ENCODE assay signal across 10 mouse cellular contexts in the genomic region with DNA sequence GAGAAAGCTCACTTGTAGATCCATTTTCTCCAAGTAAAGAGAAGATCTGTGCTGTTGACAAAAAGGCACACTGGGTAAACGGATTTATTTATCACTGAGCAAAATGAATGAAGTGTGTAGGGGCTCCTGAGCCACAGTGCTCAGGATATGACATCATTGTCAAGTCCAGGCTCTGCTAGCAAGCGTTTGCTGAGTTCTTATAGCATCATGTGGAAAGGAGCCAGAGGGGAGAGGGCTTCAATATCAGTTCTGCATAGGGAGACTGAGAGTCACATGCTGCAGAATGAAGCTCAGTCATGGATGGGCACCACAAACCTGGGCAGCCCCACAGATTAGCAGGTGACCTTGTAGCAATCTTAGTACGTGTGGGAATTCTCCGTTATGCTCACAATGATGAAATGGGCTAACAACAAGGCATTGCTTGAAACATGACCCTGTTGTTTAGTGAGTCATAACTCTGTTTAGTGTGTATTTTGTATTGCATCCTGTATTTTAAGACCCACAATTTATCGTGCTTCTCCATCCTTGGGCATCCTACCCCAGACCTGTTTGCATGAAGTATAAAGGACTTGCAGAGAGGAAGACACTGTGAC.
A peak's percentile ranks its signal among the peaks of the same experiment; 100 is the strongest.
DNase-seq lines count a peak whose midpoint lies in the region; ATAC-seq and TF ChIP-seq lines count a peak whose summit lies in the region.
"Had no signal": no experiment of that assay in that cellular context is flagged by ENCODE, and none has a peak within 500 bp of the region (broad histone marks: within the 10 kb centered on the region; RNA-seq: fewer than 3 reads in every experiment).

No protein-coding gene starts in this region.

- peaks cover 20% of the 10 kb centered on the region for H3K4me1 ChIP-seq in heart, embryonic 12.5 days (replicated peaks)
- peaks cover 8% of the 10 kb centered on the region; the same call in 1 of the 2 replicates for H3K4me1 ChIP-seq in stomach, embryonic 15.5 days
- no peaks in the 10 kb centered on the region for H3K4me1 ChIP-seq in stomach, postnatal 0 days (replicated peaks; ENCODE audit: control insufficient read depth, insufficient read depth)
- 0 out of 2 replicates have a peak, but pooled peaks cover 5% of the 10 kb centered on the region for H3K4me1 ChIP-seq in hindbrain, postnatal 0 days (ENCODE audit: insufficient read depth, low read length)
- no peaks in the 10 kb centered on the region for H3K4me1 ChIP-seq in thymus, adult 2 months (replicated peaks; ENCODE audit: control insufficient read depth, insufficient read depth, low read length)

- H3K27me3 ChIP-seq in heart, embryonic 12.5 days (replicated peaks), result no peaks in the 10 kb centered on the region
- H3K27me3 ChIP-seq in stomach, embryonic 15.5 days (replicated peaks), result no peaks in the 10 kb centered on the region
- H3K27me3 ChIP-seq in stomach, postnatal 0 days (ENCODE audit: control insufficient read depth, insufficient read depth, low read length), result no peaks in the 10 kb centered on the region
- no peaks in the 10 kb centered on the region for H3K27me3 ChIP-seq in hindbrain, postnatal 0 days (ENCODE audit: insufficient read depth, low read length)
- H3K27me3 ChIP-seq in thymus, adult 2 months (ENCODE audit: control insufficient read depth, insufficient read depth, low read length), result no peaks in the 10 kb centered on the region
- H3K27me3 ChIP-seq: limb, embryonic 12.5 days had no signal

- DNase-seq in heart, adult 9 months (ENCODE audit: low spot score in 2 of 2), result no peak
- DNase-seq in stomach, postnatal 0 days (ENCODE audit: low spot score), result no peak
- peak; percentile 23 for DNase-seq in hindbrain, postnatal 0 days (ENCODE audit: low spot score)
- DNase-seq in frontal cortex, postnatal 36 days (ENCODE audit: low spot score in 2 of 2), result no peak
- no peak for DNase-seq in thymus, adult 2 months
- DNase-seq in urinary bladder, postnatal 4 days (ENCODE audit: low spot score in 2 of 2), result no peak
- DNase-seq: kidney, postnatal 14 days had no signal

- no peak for TF ChIP-seq EP300 in stomach, postnatal 0 days (optimal IDR thresholded peaks at IDR 0.05)

- H3K9me3 ChIP-seq in heart, embryonic 12.5 days (replicated peaks), result peaks cover 3% of the 10 kb centered on the region
- H3K9me3 ChIP-seq in stomach, embryonic 15.5 days, result no peaks in the 10 kb centered on the region
- no peaks in the 10 kb centered on the region for H3K9me3 ChIP-seq in stomach, postnatal 0 days (ENCODE audit: control insufficient read depth, low read length)
- no peaks in the 10 kb centered on the region for H3K9me3 ChIP-seq in hindbrain, postnatal 0 days (ENCODE audit: low read length)
- H3K9me3 ChIP-seq: limb, embryonic 12.5 days had no signal

- H3K4me3 ChIP-seq in heart, embryonic 12.5 days, result no peak overlapping the region
- no peak overlapping the region for H3K4me3 ChIP-seq in stomach, embryonic 15.5 days (replicated peaks)
- H3K4me3 ChIP-seq in stomach, postnatal 0 days (ENCODE audit: low read depth, low read length), result no peak overlapping the region
- H3K4me3 ChIP-seq in hindbrain, postnatal 0 days (ENCODE audit: low read length), result no peak overlapping the region
- H3K4me3 ChIP-seq in thymus, adult 2 months (ENCODE audit: control insufficient read depth, insufficient read depth, low read length), result no peak overlapping the region
- H3K4me3 ChIP-seq: limb, embryonic 12.5 days had no signal

- ATAC-seq in heart, embryonic 12.5 days (ENCODE audit: insufficient number of reproducible peaks, low FRiP score), result peak; percentile 44; the same call in 1 of the 2 replicates
- ATAC-seq in stomach, embryonic 15.5 days (ENCODE audit: insufficient read depth, low FRiP score, low read depth), result no peak
- ATAC-seq in stomach, postnatal 0 days (ENCODE audit: low FRiP score, low TSS enrichment), result no peak
- ATAC-seq in hindbrain, postnatal 0 days, result peak; percentile 28

- H3K4me2 ChIP-seq in heart, embryonic 12.5 days, result no peak overlapping the region
- H3K4me2 ChIP-seq in stomach, embryonic 15.5 days, result no peak overlapping the region
- H3K4me2 ChIP-seq in stomach, postnatal 0 days (replicated peaks; ENCODE audit: low read depth), result no peak overlapping the region
- H3K4me2 ChIP-seq in hindbrain, postnatal 0 days (ENCODE audit: low read depth, low read length), result no peak overlapping the region
- H3K4me2 ChIP-seq: limb, embryonic 12.5 days had no signal

- WGBS in heart, embryonic 12.5 days, result 49% methylated on average over 5 of the region's 5 CpGs
- WGBS in stomach, embryonic 15.5 days, result 59% methylated on average over 5 of the region's 5 CpGs
- WGBS in stomach, postnatal 0 days, result 69% methylated on average over 5 of the region's 5 CpGs
- 53% methylated on average over 5 of the region's 5 CpGs for WGBS in hindbrain, postnatal 0 days
- 84% methylated on average over 5 of the region's 5 CpGs for WGBS in thymus, adult 2 months

- no peak for TF ChIP-seq CTCF in stomach, postnatal 0 days (IDR thresholded peaks at IDR 0.05; ENCODE audit: low read depth)
- no peak for TF ChIP-seq CTCF in hindbrain, postnatal 0 days (IDR thresholded peaks at IDR 0.05; ENCODE audit: low read depth)
- TF ChIP-seq CTCF in thymus, adult 2 months (IDR thresholded peaks at IDR 0.05; ENCODE audit: borderline replicate concordance, control insufficient read depth, extremely low read depth, insufficient read depth, low read length, poor library complexity), result no peak

- H3K27ac ChIP-seq in heart, embryonic 12.5 days (ENCODE audit: poor library complexity, severe bottlenecking), result peak overlapping the region; percentile 74
- peak overlapping the region; percentile 0; the same call in 1 of the 2 replicates for H3K27ac ChIP-seq in stomach, embryonic 15.5 days
- H3K27ac ChIP-seq in stomach, postnatal 0 days (replicated peaks), result no peak overlapping the region
- H3K27ac ChIP-seq in hindbrain, postnatal 0 days, result peak overlapping the region; percentile 12
- no peak overlapping the region for H3K27ac ChIP-seq in thymus, adult 2 months (ENCODE audit: control insufficient read depth, insufficient read depth, low read length)
- H3K27ac ChIP-seq: limb, embryonic 12.5 days had no signal

- TF ChIP-seq POLR2A in thymus, adult 2 months (IDR thresholded peaks at IDR 0.05; ENCODE audit: control insufficient read depth, extremely low read depth, insufficient read depth, low read length, poor library complexity), result no peak

- H3K36me3 ChIP-seq in heart, embryonic 12.5 days, result no peaks in the 10 kb centered on the region
- no peaks in the 10 kb centered on the region for H3K36me3 ChIP-seq in stomach, embryonic 15.5 days
- H3K36me3 ChIP-seq in stomach, postnatal 0 days (ENCODE audit: control insufficient read depth, insufficient read depth, low read length), result no peaks in the 10 kb centered on the region
- H3K36me3 ChIP-seq in hindbrain, postnatal 0 days (ENCODE audit: insufficient read depth, low read length), result no peaks in the 10 kb centered on the region
- no peaks in the 10 kb centered on the region for H3K36me3 ChIP-seq in thymus, adult 2 months (ENCODE audit: control insufficient read depth, insufficient read depth, low read length)
- H3K36me3 ChIP-seq: limb, embryonic 12.5 days had no signal

- H3K9ac ChIP-seq in heart, embryonic 12.5 days, result no peak overlapping the region
- no peak overlapping the region for H3K9ac ChIP-seq in stomach, embryonic 15.5 days
- no peak overlapping the region for H3K9ac ChIP-seq in stomach, postnatal 0 days (ENCODE audit: low read length)
- H3K9ac ChIP-seq in hindbrain, postnatal 0 days (replicated peaks; ENCODE audit: low read length), result no peak overlapping the region
- H3K9ac ChIP-seq: limb, embryonic 12.5 days had no signal

Comparison
In these comparisons a context has a peak if more than half of its experiments do, and no peak if none do; other contexts are left out.
1. H3K27ac ChIP-seq: peak in heart, embryonic 12.5 days (single experiment), stomach, embryonic 15.5 days (single experiment) and hindbrain, postnatal 0 days (single experiment); none in stomach, postnatal 0 days (single experiment) and thymus, adult 2 months (single experiment).
2. ATAC-seq: peak in heart, embryonic 12.5 days (single experiment) and hindbrain, postnatal 0 days (single experiment); none in stomach, embryonic 15.5 days (single experiment) and stomach, postnatal 0 days (single experiment).